Mouse (Mus musculus): ENCODE results near the gene Sema6b. TPM values are rescaled to one million over a fixed set of nuclear protein-coding genes. Genes with fewer than 3 reads are reported as not detected.

Sema6b gene
- polyA plus RNA-seq, 1 experiment: 0.81 TPM

DNA sequence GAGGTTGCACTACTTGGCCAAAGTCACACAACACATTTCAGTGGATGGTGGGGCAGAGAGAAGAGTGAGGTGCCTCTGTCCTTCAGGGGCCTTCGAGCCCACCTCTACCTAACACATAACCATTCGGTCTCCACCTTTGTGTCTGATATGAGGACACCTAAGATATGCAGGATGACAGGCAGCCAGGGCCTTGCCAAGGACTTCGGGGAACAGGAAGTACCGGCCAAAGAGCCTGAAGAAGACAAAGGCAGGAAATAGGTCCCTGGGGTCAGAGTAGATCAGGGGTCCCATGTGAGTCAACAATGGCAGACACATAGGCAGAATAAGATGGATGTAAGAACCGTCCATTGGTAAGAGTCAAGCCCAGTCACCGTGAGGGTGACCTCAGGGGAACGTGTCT lies 3.6 kb downstream of the Sema6b start:
- no peaks in the 10 kb centered on the region for H3K36me3 ChIP-seq (ENCODE audit: control insufficient read depth, insufficient read depth)
- H3K4me3 ChIP-seq (ENCODE audit: insufficient read depth, poor library complexity, severe bottlenecking): no peak overlapping the region
- TF ChIP-seq MAX (IDR thresholded peaks at IDR 0.05) (no peak), CEBPB (IDR thresholded peaks at IDR 0.05; ENCODE audit: low read depth) (no peak), MYOG (IDR thresholded peaks at IDR 0.05; ENCODE audit: control insufficient read depth, extremely low read depth, insufficient read length) (no peak), CTCF (IDR thresholded peaks at IDR 0.05; ENCODE audit: control insufficient read depth, insufficient read depth, insufficient read length) (no peak), USF1 (IDR thresholded peaks at IDR 0.05; ENCODE audit: low read depth) (no peak)
- no peak overlapping the region for H3ac ChIP-seq (ENCODE audit: control insufficient read depth, insufficient read length, low read depth)
- H3K27me3 ChIP-seq (ENCODE audit: control insufficient read depth, insufficient read depth, insufficient read length): peaks cover 43% of the 10 kb centered on the region
- no peaks in the 10 kb centered on the region for H3K79me2 ChIP-seq (ENCODE audit: control insufficient read depth, insufficient read depth)
- no peaks in the 10 kb centered on the region for H3K79me3 ChIP-seq (ENCODE audit: low read depth)

DNA sequence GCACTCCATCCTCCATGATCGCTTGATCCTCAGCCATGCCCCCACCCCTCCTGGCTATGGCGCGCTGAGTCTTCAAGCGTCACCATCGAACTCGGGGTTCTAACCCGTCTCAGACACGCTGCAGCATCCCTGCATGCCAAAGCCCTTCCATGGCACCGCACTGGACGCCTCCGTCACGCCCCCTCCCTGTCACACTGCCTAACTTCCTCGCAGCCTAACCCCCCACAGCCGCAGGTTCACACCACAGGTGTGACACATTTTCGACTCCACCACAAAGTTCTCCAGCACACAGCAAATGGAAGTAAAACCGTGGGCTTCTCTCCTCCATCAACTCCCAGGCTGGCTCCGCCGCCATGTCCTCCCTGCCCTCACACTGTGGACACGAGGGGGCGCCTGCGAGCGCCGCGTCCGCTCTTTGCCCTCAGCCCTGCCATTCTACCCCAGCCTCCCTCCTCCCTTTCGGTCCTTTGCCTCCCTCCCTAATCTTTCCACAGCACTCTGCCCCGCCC lies 5.6 kb downstream of the Sema6b start:
- TF ChIP-seq MYOD1 (IDR thresholded peaks at IDR 0.05; ENCODE audit: control insufficient read depth, insufficient read length, low read depth) (no peak), CTCF (IDR thresholded peaks at IDR 0.05; ENCODE audit: control insufficient read depth, insufficient read depth, insufficient read length) (peak; percentile 96)
- H3K36me3 ChIP-seq (ENCODE audit: control insufficient read depth, insufficient read depth): no peaks in the 10 kb centered on the region
- H3K79me3 ChIP-seq (ENCODE audit: low read depth): no peaks in the 10 kb centered on the region
- H3K27me3 ChIP-seq (ENCODE audit: control insufficient read depth, insufficient read depth, insufficient read length): peaks cover 22% of the 10 kb centered on the region
- H3K4me3 ChIP-seq (ENCODE audit: insufficient read depth, poor library complexity, severe bottlenecking): no peak overlapping the region
- H3ac ChIP-seq (ENCODE audit: control insufficient read depth, insufficient read length, low read depth): no peak overlapping the region
- H3K79me2 ChIP-seq (ENCODE audit: control insufficient read depth, insufficient read depth): no peaks in the 10 kb centered on the region

DNA sequence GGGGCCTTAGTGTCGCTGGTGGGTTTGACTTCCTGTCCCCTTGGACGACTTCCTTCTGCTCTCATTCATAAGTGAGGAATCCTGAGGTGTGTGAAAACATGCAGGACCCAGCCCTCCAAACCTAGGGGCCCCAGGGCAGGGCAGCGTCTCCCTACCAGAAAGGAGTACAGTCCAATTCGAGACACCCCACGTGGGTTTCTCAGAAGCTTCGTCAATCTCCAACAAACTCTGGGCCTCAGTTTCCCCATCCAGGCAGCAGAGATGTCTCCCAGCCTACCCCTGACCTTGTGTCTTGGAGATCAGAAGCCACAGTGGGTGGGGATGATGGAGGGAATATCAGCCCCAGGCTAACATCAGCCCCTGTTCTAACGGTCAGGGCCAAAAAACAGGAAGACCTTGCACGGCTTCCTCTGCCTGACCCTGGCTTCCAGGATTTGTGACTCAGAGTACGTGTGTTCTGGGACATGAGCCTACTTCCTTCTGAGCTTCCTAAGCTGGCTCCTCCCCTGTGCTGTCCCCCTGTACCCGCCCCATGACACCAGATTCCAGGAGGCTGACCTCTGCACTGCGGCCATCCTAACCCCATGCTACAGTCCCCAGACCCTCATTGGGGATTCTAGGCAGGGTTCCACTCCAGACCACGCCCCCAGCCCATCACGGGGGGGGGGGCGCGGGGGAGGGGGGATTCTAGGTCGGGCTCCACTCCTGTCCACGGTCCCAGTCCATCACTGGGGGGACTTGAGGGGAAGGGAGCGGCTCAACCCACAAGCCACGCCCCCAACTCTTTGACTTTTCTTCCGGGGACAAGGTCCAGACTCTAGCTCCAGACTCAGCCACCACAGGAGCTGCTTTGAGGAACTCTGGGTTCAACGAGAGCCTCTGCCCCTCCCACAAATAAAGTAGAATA lies 6.4 kb downstream of the Sema6b start:
- Histone ChIP-seq H3K36me3 (ENCODE audit: control insufficient read depth, insufficient read depth) (no peaks in the 10 kb centered on the region), H3ac (ENCODE audit: control insufficient read depth, insufficient read length, low read depth) (no peak overlapping the region), H3K27me3 (ENCODE audit: control insufficient read depth, insufficient read depth, insufficient read length) (peaks cover 14% of the 10 kb centered on the region), H3K4me3 (ENCODE audit: insufficient read depth, poor library complexity, severe bottlenecking) (no peak overlapping the region), H3K79me2 (ENCODE audit: control insufficient read depth, insufficient read depth) (no peaks in the 10 kb centered on the region), H3K79me3 (ENCODE audit: low read depth) (no peaks in the 10 kb centered on the region)
- TF ChIP-seq CEBPB (IDR thresholded peaks at IDR 0.05; ENCODE audit: low read depth) (no peak), FOSL1 (IDR thresholded peaks at IDR 0.05; ENCODE audit: insufficient read depth, low read length, poor library complexity, severe bottlenecking) (no peak), MAX (IDR thresholded peaks at IDR 0.05) (no peak), MYOD1 (IDR thresholded peaks at IDR 0.05; ENCODE audit: control insufficient read depth, insufficient read length, low read depth) (no peak), USF1 (IDR thresholded peaks at IDR 0.05; ENCODE audit: low read depth) (no peak), CTCF (IDR thresholded peaks at IDR 0.05; ENCODE audit: control insufficient read depth, insufficient read depth, insufficient read length) (no peak), MYOG (IDR thresholded peaks at IDR 0.05; ENCODE audit: control insufficient read depth, extremely low read depth, insufficient read length) (no peak)

DNA sequence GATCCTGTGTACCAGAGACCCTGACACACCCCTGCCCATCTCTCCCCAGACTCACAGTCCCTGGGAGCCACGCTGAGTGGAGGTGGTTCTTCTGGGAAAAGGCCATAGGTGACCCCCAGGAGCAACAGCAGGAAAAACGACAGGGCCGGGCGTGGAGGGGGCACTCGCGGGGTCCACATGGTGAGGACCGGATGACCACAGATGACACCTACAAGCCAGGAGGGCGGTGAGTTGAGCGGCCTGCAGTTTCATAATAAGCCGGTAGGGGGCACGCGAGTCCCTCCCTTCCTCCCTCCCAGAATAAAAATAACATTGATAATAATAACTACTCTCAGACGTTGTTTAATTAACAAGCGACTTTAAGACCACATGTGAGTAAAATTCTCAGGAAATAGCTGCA lies 7.5 kb downstream of the Sema6b start:
- no peak overlapping the region for H3ac ChIP-seq (ENCODE audit: control insufficient read depth, insufficient read length, low read depth)

DNA sequence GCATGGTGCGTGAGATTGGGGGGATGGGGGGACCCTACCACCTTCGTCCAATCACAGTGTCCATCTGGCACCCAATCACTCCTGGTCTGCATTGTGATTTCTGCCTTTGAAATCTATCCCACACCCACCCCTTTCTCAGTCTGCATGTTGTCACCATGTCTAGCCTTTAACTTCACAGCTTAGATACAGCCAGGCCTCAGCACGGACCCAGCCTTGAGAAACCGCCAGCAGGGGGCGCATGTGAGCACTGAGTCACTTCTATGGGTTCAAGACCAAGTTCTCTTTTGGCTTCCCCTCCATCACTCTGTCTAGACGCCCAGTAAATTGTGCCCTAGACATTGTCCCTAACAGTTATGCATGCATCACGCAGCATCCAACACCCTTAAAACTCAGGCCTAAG lies 8.3 kb downstream of the Sema6b start:
- Histone ChIP-seq H3K27me3 (ENCODE audit: control insufficient read depth, insufficient read depth, insufficient read length) (peaks cover 17% of the 10 kb centered on the region), H3K79me2 (ENCODE audit: control insufficient read depth, insufficient read depth) (no peaks in the 10 kb centered on the region), H3ac (ENCODE audit: control insufficient read depth, insufficient read length, low read depth) (no peak overlapping the region), H3K36me3 (ENCODE audit: control insufficient read depth, insufficient read depth) (no peaks in the 10 kb centered on the region), H3K79me3 (ENCODE audit: low read depth) (no peaks in the 10 kb centered on the region), H3K4me3 (ENCODE audit: insufficient read depth, poor library complexity, severe bottlenecking) (no peak overlapping the region)
- TF ChIP-seq CTCF (IDR thresholded peaks at IDR 0.05; ENCODE audit: control insufficient read depth, insufficient read depth, insufficient read length): peak; percentile 48
- TF ChIP-seq MYOD1 (IDR thresholded peaks at IDR 0.05; ENCODE audit: control insufficient read depth, insufficient read length, low read depth): no peak
- TF ChIP-seq USF1 (IDR thresholded peaks at IDR 0.05; ENCODE audit: low read depth): no peak

More for the DNA sequence above, 7.5 kb downstream of the Sema6b start:
- Histone ChIP-seq H3K4me3 (ENCODE audit: insufficient read depth, poor library complexity, severe bottlenecking) (no peak overlapping the region), H3K36me3 (ENCODE audit: control insufficient read depth, insufficient read depth) (no peaks in the 10 kb centered on the region), H3K79me2 (ENCODE audit: control insufficient read depth, insufficient read depth) (no peaks in the 10 kb centered on the region), H3K27me3 (ENCODE audit: control insufficient read depth, insufficient read depth, insufficient read length) (peaks cover 13% of the 10 kb centered on the region), H3K79me3 (ENCODE audit: low read depth) (no peaks in the 10 kb centered on the region)
- TF ChIP-seq CEBPB (IDR thresholded peaks at IDR 0.05; ENCODE audit: low read depth): no peak
- peak; percentile 81 for TF ChIP-seq CTCF (IDR thresholded peaks at IDR 0.05; ENCODE audit: control insufficient read depth, insufficient read depth, insufficient read length)

DNA sequence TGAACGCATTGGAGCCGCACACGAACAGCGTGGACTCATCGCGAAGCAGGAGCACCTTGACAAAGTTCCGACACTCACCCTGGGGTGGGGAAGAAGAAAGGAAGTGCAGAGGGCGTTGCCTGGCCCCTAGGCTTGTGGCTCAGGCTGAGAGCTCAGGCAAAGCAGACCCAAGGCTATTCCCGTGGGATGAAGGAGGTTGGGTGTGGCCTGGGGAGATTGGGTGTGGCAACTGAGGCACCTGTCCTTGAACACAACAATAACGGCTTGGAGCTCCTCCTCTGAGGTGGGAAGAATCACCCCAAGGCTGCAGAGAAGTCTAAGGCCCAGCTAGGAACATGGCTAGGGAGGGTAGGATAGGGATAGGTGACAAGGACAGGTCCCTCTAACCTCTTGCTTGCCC lies 9.0 kb downstream of the Sema6b start:
- TF ChIP-seq CEBPB (IDR thresholded peaks at IDR 0.05; ENCODE audit: low read depth) (no peak), USF1 (IDR thresholded peaks at IDR 0.05; ENCODE audit: low read depth) (no peak), MAX (IDR thresholded peaks at IDR 0.05) (no peak), MYOG (IDR thresholded peaks at IDR 0.05; ENCODE audit: control insufficient read depth, extremely low read depth, insufficient read length) (no peak), CTCF (IDR thresholded peaks at IDR 0.05; ENCODE audit: control insufficient read depth, insufficient read depth, insufficient read length) (no peak), FOSL1 (IDR thresholded peaks at IDR 0.05; ENCODE audit: insufficient read depth, low read length, poor library complexity, severe bottlenecking) (no peak), MYOD1 (IDR thresholded peaks at IDR 0.05; ENCODE audit: control insufficient read depth, insufficient read length, low read depth) (no peak)
- no peak overlapping the region for H3ac ChIP-seq (ENCODE audit: control insufficient read depth, insufficient read length, low read depth)

More for the DNA sequence above, 9.0 kb downstream of the Sema6b start:
- no peak overlapping the region for H3K4me3 ChIP-seq (ENCODE audit: insufficient read depth, poor library complexity, severe bottlenecking)
- no peaks in the 10 kb centered on the region for H3K36me3 ChIP-seq (ENCODE audit: control insufficient read depth, insufficient read depth)
- H3K79me2 ChIP-seq (ENCODE audit: control insufficient read depth, insufficient read depth): no peaks in the 10 kb centered on the region
- H3K27me3 ChIP-seq (ENCODE audit: control insufficient read depth, insufficient read depth, insufficient read length): peaks cover 23% of the 10 kb centered on the region
- H3K79me3 ChIP-seq (ENCODE audit: low read depth): no peaks in the 10 kb centered on the region

Data from C2C12 (cell line).